Mouse (Mus musculus) E14TG2a.4 (cell line): ENCODE results near the gene Tprn.

Source experiments
- CTCF ChIP-seq: conservative IDR thresholded peaks from 2 replicates; pipeline ENCODE4 v1.5.1; 2014; ENCODE audit warnings: low read length
- NANOG ChIP-seq: IDR thresholded peaks from 2 replicates; pipeline ENCODE4 v1.6.1; 2014; ENCODE audit warnings: borderline replicate concordance, low read length, mixed read lengths
- POU5F1 ChIP-seq: IDR thresholded peaks from 2 replicates; pipeline ENCODE4 v1.6.1; 2014; ENCODE audit warnings: low read length, borderline replicate concordance

DNA sequence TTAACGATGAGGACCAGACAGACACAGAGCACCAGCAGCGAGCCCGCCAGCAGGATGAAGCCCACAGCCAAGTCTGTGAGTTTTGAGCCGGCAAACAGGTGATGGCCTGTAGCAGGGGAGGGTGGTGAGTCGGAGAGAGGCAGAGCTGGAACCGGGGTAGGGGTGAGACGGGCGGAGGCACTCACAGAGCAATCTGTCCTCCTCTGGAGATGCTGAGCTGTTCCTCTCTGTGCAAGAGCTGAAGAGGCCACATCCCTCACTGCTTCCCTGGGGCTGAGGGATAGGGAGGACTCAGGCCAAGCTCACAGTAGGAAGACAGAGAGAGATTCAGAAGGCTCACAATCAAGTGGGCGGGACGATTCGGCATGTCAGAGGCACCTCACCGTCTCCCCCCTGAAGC is 31.4 kb upstream of the Tprn start:
- TF ChIP-seq CTCF (no peak), POU5F1 (no peak), NANOG (no peak)
